Mouse (Mus musculus) kidney, adult 8-10 months (tissue): ENCODE data around the gene Dusp1.

Experiments used
- DNase-seq, 2 experiments: peaks; one replicate each; pipeline ENCODE4 v3.0.0; 2022

The Dusp1 gene

GRCm38 (mm10) chr17:26583606-26584005 lies 21.7 kb upstream of the Dusp1 start:
- DNase-seq, result no peak

- DNase-seq, result no peak
Measured at GRCm38 (mm10) chr17:26583056-26583455, 21.1 kb upstream of the Dusp1 start.

GRCm38 (mm10) chr17:26582297-26582696 lies 20.4 kb upstream of the Dusp1 start:
- peak; percentile 74 to 76 for DNase-seq

- no peak for DNase-seq
Measured at GRCm38 (mm10) chr17:26580873-26581401, 19.0 kb upstream of the Dusp1 start.

DNA sequence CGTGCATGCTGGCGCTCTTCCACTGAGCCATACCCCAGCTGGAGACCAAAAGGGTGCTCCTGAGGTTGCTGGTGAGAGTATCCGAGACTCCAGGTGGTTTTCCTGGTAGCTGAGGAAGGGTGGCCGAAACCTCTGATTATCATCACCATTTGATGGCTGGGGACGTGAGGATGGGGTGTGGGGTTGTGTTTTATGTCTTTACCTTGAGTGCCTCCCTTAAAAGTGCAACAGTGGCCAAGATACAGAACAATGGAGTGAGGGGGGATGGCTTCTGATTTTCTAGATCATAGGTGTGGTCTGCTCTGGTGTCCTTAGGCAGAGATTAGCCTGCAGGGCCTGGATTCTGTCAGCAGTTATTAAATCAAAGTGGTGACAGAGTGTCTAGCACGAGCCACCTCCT lies 17.5 kb upstream of the Dusp1 start:
- no peak for DNase-seq

GRCm38 (mm10) chr17:26578771-26579170 lies 16.8 kb upstream of the Dusp1 start:
- no peak for DNase-seq

- DNase-seq, result no peak
Measured at GRCm38 (mm10) chr17:26578162-26578561, 16.2 kb upstream of the Dusp1 start.

- DNase-seq, result peak in 1 of 2 experiments; percentile 56
Measured at GRCm38 (mm10) chr17:26577309-26577708, 15.4 kb upstream of the Dusp1 start.

DNA sequence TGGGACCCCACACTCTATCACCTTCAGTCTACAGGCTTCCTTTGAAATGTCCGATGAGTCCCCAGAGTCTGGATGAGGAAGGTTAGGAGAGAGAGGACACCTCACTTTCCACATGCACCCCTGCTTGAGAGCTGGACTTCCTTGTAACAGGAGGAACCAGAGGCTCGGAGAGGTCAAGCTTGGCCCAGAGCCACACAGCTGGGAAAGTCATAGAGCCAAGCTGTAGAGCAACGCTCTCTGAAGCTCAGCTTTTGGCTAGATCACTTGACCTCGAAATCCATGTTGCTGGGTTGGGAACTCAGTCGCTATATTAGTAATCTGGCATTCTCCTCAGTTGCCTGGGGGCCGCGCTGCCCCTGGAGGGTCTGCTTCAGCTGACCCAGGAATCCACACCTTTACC lies 14.9 kb upstream of the Dusp1 start:
- DNase-seq, result peak in 1 of 2 experiments; percentile 37

- DNase-seq, result no peak
Measured at GRCm38 (mm10) chr17:26575786-26576690, 14.1 kb upstream of the Dusp1 start.

- no peak for DNase-seq
Measured at GRCm38 (mm10) chr17:26574701-26575100, 12.8 kb upstream of the Dusp1 start.

- DNase-seq, result no peak
Measured at GRCm38 (mm10) chr17:26574118-26574517, 12.2 kb upstream of the Dusp1 start.

DNA sequence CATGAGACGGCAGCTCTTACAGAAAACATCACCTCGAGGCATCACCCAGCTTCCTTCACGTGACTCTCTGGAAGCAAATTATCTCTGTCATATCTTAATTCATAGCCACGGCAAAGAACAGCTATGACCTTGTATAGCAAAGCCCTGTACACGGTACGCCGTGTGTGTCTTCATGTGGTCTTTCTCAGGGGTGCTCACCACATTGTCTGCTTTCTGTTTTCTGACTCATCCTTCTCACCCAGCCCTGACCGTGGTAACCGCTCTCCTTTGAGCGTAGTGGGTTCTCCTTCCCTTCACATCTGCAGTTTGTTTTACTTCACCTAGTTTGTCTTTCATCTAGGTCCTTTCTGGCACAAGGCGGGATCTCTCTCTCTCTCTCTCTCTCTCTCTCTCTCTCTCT lies 10.3 kb upstream of the Dusp1 start:
- DNase-seq, result no peak

DNA sequence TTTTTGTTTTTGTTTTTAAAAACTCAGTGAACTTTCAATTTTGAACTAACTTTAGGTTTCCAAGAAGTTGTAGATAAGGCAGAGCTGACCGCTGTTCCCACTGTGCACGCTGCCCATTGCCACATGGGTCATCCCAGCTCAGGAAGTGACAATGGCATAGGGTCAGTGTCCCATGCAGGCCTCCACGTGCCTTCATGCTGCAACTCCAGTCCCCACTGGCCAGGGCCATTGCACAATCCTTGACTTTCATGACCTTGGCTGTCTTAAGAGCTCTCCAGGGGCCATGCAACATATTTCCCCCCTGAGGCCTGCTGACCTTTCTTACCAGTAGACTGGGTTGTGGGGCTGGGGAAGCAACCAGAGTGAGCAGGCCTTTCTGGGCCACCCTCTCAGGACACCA lies 9.4 kb upstream of the Dusp1 start:
- DNase-seq, result peak in 1 of 2 experiments; percentile 69

- no peak for DNase-seq
Measured at GRCm38 (mm10) chr17:26570651-26571118, 8.8 kb upstream of the Dusp1 start.

DNA sequence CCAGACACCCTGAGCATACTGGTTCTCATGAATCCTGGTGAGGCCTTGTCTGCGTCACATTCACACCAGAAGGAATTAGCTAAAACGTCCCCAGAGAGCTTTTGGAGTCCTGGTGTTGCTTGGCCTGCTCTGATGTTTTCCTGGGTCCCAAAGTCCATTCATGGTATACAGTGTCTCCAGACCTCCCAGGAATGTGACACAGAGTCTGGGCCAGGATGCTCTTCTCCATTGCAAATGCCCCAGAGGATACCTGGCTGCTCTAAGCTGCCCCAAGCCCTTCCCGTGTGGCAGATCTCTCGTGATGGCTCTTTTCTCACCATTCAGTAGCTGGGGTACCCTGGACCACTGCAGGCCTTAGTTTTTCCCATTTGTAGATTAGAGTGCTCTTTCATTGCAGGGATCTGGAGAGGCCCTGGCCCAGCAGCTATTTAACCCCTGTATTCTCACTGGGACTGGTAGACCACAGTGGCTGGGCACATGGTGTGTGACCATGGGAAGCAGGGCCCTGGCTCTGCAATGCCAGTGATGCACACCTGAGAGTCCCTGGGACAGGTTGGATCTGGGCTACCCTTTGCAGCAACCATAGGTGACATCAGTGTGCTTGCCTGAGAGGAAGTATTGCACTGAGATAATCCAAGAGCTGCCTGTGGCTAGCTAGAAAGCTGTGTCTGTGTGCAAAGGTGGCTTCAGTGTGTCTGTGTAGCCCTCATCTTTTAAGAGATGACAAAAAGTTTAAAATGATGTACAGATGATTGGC lies 7.8 kb upstream of the Dusp1 start:
- DNase-seq, result no peak

DNA sequence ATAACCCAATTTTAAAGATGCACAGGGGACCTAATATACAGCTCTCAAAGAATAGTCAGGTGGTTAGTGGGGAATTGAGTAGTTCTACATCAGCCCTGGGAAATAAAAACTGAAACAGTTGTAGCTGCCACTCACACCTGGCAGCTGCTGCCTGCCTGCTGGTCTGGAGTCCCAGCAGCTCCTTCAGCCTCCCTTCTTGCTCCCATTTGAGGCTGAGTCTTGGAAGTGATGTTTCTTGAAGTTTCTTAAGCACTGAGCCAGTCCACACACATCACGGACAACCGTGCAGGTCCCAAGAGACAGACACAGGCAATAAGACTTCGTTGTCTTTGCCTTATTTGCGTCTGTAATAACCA lies 5.9 kb upstream of the Dusp1 start:
- DNase-seq, result no peak

- no peak for DNase-seq
Measured at GRCm38 (mm10) chr17:26567142-26567817, 5.4 kb upstream of the Dusp1 start.

- DNase-seq, result no peak
Measured at GRCm38 (mm10) chr17:26564439-26564838, 2.5 kb upstream of the Dusp1 start.

GRCm38 (mm10) chr17:26563476-26563875 lies 1.5 kb upstream of the Dusp1 start:
- DNase-seq, result no peak

DNA sequence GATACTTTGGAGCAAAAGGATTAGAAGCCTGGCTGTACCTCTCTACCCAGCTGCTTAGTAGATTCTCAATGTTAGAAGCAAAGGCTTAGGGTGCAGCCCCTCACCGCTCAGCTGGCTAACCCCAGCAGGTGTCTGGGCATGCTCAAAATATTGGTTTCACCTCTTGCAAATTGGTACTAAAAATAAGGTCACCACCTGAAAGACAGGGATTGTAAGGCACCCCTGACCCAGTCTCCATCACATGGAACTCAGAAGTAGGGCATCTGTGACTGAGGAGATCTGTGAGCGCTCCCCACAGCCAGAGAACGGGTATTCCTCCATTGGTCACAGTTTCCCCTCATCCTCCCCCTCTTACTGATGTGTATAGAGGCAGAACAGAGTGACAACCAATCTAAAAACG lies 364 bp upstream of the Dusp1 start:
- no peak for DNase-seq

- peak; percentile 86 to 91 for DNase-seq
Measured at GRCm38 (mm10) chr17:26561290-26561640, 663 bp downstream of the Dusp1 start, which contains the start of gene Ergic1. Gene Ergic1, plus strand, starts transcription at chr17:26561489.
